Mouse (Mus musculus) left cerebral cortex, adult 2 months (tissue): ENCODE results near the gene Fam160a1. TPM values are rescaled to one million over a fixed set of nuclear protein-coding genes. Genes with fewer than 3 reads are reported as not detected.

Source experiments
- DNase-seq, 2 experiments: peaks; one replicate each; pipeline ENCODE4 v3.0.0; 2021 to 2022; ENCODE audit warnings: low spot score in 2 of 2, mixed read lengths in 1 of 2; ENCODE audit errors: extremely low spot score in 1 of 2
- H3K27ac ChIP-seq: fragments of 200-600 bp; 2 replicates; pipeline ENCODE4 v1.8.1; 2022
- H3K4me3 ChIP-seq: fragments of 200-600 bp; 2 replicates; pipeline ENCODE4 v1.8.1; 2022
- CTCF ChIP-seq: fragments of 200-600 bp; IDR thresholded peaks from 2 replicates; pipeline ENCODE4 v1.8.1; 2022; ENCODE audit warnings: antibody characterized with exemption, mild to moderate bottlenecking, moderate library complexity
- intact Hi-C: fragments of 180-260 bp; cut with DNase I; formaldehyde crosslinking; loops from one replicate; pipeline ENCODE4 v1.15.1; 2025
- total RNA-seq, 2 experiments: library from RNA; stranded (reverse); gene quantifications; 2 replicates each; pipeline ENCODE4 v1.2.3; 2021

The Fam160a1 gene
- total RNA-seq, 2 experiments from 2014 or later: 3.2 to 5.6 TPM

- intact Hi-C loops: loop anchor here (1.0 to 10.0 kb wide), 3 partner anchors 27 to 272 kb away; no protein-coding TSS in a partner anchor
- no peak for TF ChIP-seq CTCF
- no peak for DNase-seq
- Histone ChIP-seq H3K27ac (peak overlapping the region; percentile 83), H3K4me3 (no peak overlapping the region)
Measured at GRCm38 (mm10) chr3:85636716-85637447, 180.2 kb downstream of the Fam160a1 start.

- peak overlapping the region; percentile 83; the same call in 1 of the 2 replicates for H3K27ac ChIP-seq
- DNase-seq: no peak
- no peak for TF ChIP-seq CTCF
- no peak overlapping the region for H3K4me3 ChIP-seq
- intact Hi-C loops: loop anchor here (10.0 kb wide), 2 partner anchors 111 to 271 kb away; no protein-coding TSS in a partner anchor
Measured at GRCm38 (mm10) chr3:85635591-85635990, 181.5 kb downstream of the Fam160a1 start.

- no peak for DNase-seq
- peak overlapping the region; percentile 54 for H3K27ac ChIP-seq
- no peak overlapping the region for H3K4me3 ChIP-seq
- TF ChIP-seq CTCF: no peak
- intact Hi-C loops: loop anchor here (10.0 kb wide), 2 partner anchors 110 to 270 kb away; no protein-coding TSS in a partner anchor
Measured at GRCm38 (mm10) chr3:85635126-85635419, 182.0 kb downstream of the Fam160a1 start.

GRCm38 (mm10) chr3:85634389-85635125, 182.5 kb downstream of the Fam160a1 start:
- intact Hi-C loops: loop anchor here (10.0 kb wide), 2 partner anchors 110 to 270 kb away; no protein-coding TSS in a partner anchor
- Histone ChIP-seq H3K4me3 (no peak overlapping the region), H3K27ac (peak overlapping the region; percentile 54)
- no peak for TF ChIP-seq CTCF
- DNase-seq: no peak

- no peak for DNase-seq
- peak overlapping the region; percentile 16; the same call in 1 of the 2 replicates for H3K27ac ChIP-seq
- no peak for TF ChIP-seq CTCF
- no peak overlapping the region for H3K4me3 ChIP-seq
- intact Hi-C loops: loop anchor here (10.0 kb wide), 2 partner anchors 109 to 269 kb away; no protein-coding TSS in a partner anchor
Measured at GRCm38 (mm10) chr3:85633733-85634132, 183.4 kb downstream of the Fam160a1 start.

- DNase-seq: no peak
- peak overlapping the region; percentile 71 for H3K27ac ChIP-seq
- no peak overlapping the region for H3K4me3 ChIP-seq
- intact Hi-C loops: loop anchor here (10.0 kb wide), 2 partner anchors 105 to 265 kb away; no protein-coding TSS in a partner anchor
- no peak for TF ChIP-seq CTCF
Measured at GRCm38 (mm10) chr3:85629895-85630510, 187.1 kb downstream of the Fam160a1 start.

- Histone ChIP-seq H3K27ac (peak overlapping the region; percentile 70), H3K4me3 (no peak overlapping the region)
- intact Hi-C loops: no loop called here
- no peak for TF ChIP-seq CTCF
- DNase-seq: no peak
Measured at GRCm38 (mm10) chr3:85619751-85620150, 197.3 kb downstream of the Fam160a1 start.

GRCm38 (mm10) chr3:85619345-85619744, 197.7 kb downstream of the Fam160a1 start:
- intact Hi-C loops: no loop called here
- no peak overlapping the region for H3K4me3 ChIP-seq
- TF ChIP-seq CTCF: no peak
- peak overlapping the region; percentile 70 for H3K27ac ChIP-seq
- no peak for DNase-seq

GRCm38 (mm10) chr3:85618885-85619284, 198.2 kb downstream of the Fam160a1 start:
- no peak overlapping the region for H3K4me3 ChIP-seq
- intact Hi-C loops: no loop called here
- peak in 1 of 2 experiments; percentile 45 for DNase-seq
- H3K27ac ChIP-seq: peak overlapping the region; percentile 70
- TF ChIP-seq CTCF: peak; percentile 48

- Histone ChIP-seq H3K27ac (no peak overlapping the region), H3K4me3 (no peak overlapping the region)
- no peak for DNase-seq
- no peak for TF ChIP-seq CTCF
- intact Hi-C loops: no loop called here
Measured at GRCm38 (mm10) chr3:85616389-85616788, 200.7 kb downstream of the Fam160a1 start.

Other genes with a start within 250 kb of the Fam160a1 start
- gene Gatb, start 243.2 kb downstream of the Fam160a1 start, total RNA-seq: 10 to 100 TPM; 20.4 to 20.6 TPM
- gene Glt28d2, start 70.2 kb upstream of the Fam160a1 start, total RNA-seq: under 1 TPM; 0.33 to 0.66 TPM
- 1 to 10 TPM in 1 of 2 experiments, under 1 TPM in 1; 0.27 to 1.1 TPM for gene Gm37240, start 70.2 kb upstream of the Fam160a1 start, total RNA-seq
- 10 to 100 TPM; 15.6 to 16.0 TPM for gene Sh3d19, start 153.8 kb upstream of the Fam160a1 start, total RNA-seq
- not detected for gene Prss48, start 185.2 kb upstream of the Fam160a1 start, total RNA-seq